Mouse (Mus musculus) spleen, adult 2 months (tissue): ENCODE results near the gene Gpr157.

ENCODE experiments used
- CTCF ChIP-seq: fragments of 200-500 bp; IDR thresholded peaks from 2 replicates; pipeline ENCODE4 v1.5.1; 2011; ENCODE audit warnings: mild to moderate bottlenecking, inconsistent platforms; ENCODE audit not compliant: insufficient read depth, insufficient read length, insufficient replicate concordance; ENCODE audit errors: extremely low read depth
- POLR2A ChIP-seq: fragments of 200-500 bp; IDR thresholded peaks from 2 replicates; pipeline ENCODE4 v1.6.1; 2011; ENCODE audit warnings: low read depth, low read length, inconsistent platforms

- TF ChIP-seq CTCF (no peak), POLR2A (no peak)
Measured at GRCm38 (mm10) chr4:150059841-150060468, 27.2 kb upstream of the Gpr157 start.
